Mouse (Mus musculus): ENCODE results near the gene Olfr506.

GRCm38 (mm10) chr7:108614110-108614509 lies 3.5 kb downstream of the Olfr506 start:
- TF ChIP-seq POLR2A (IDR thresholded peaks at IDR 0.05; ENCODE audit: extremely low read depth, insufficient read depth, low read length) (no peak), CTCF (IDR thresholded peaks at IDR 0.05; ENCODE audit: extremely low read depth, insufficient read depth, low read length) (no peak)
